Comparison of ENCODE assay signal across 17 mouse cellular contexts in genomic region chr6:49694851-49695250, GRCm38 (mm10).
DNase-seq lines count a peak whose midpoint lies in the region; ATAC-seq and TF ChIP-seq lines count a peak whose summit lies in the region.
"Had no signal": no experiment of that assay in that cellular context is flagged by ENCODE, and none has a peak within 500 bp of the region (broad histone marks: within the 10 kb centered on the region; RNA-seq: fewer than 3 reads in every experiment).

No protein-coding gene starts in this region.

- no peak for TF ChIP-seq CTCF in hindbrain, postnatal 0 days (IDR thresholded peaks at IDR 0.05; ENCODE audit: low read depth)

- H3K36me3 ChIP-seq in hindbrain, postnatal 0 days (ENCODE audit: insufficient read depth, low read length) = no peaks in the 10 kb centered on the region
- no peaks in the 10 kb centered on the region for H3K36me3 ChIP-seq in hindbrain, embryonic 12.5 days
- no peaks in the 10 kb centered on the region for H3K36me3 ChIP-seq in neural tube, embryonic 15.5 days
- H3K36me3 ChIP-seq: embryonic facial prominence, embryonic 10.5 days; heart, embryonic 12.5 days; intestine, embryonic 15.5 days had no signal

- WGBS in hindbrain, postnatal 0 days = 59% methylated on average over 5 of the region's 5 CpGs
- WGBS in hindbrain, embryonic 12.5 days = 63% methylated on average over 5 of the region's 5 CpGs
- WGBS in neural tube, embryonic 15.5 days = 21% methylated on average over 5 of the region's 5 CpGs

- H3K9ac ChIP-seq in hindbrain, postnatal 0 days (replicated peaks; ENCODE audit: low read length) = no peak overlapping the region
- H3K9ac ChIP-seq in hindbrain, embryonic 12.5 days = no peak overlapping the region
- H3K9ac ChIP-seq in neural tube, embryonic 15.5 days (replicated peaks) = no peak overlapping the region
- H3K9ac ChIP-seq: forebrain, embryonic 13.5 days; heart, embryonic 12.5 days; intestine, embryonic 15.5 days had no signal

- no peak overlapping the region for H3K27ac ChIP-seq in hindbrain, postnatal 0 days
- no peak overlapping the region for H3K27ac ChIP-seq in hindbrain, embryonic 12.5 days
- H3K27ac ChIP-seq in neural tube, embryonic 15.5 days (replicated peaks) = no peak overlapping the region
- H3K27ac ChIP-seq: embryonic facial prominence, embryonic 10.5 days; forebrain, embryonic 13.5 days; heart, adult 2 months; intestine, embryonic 15.5 days had no signal

- H3K9me3 ChIP-seq in hindbrain, postnatal 0 days (ENCODE audit: low read length) = no peaks in the 10 kb centered on the region
- H3K9me3 ChIP-seq in hindbrain, embryonic 12.5 days (replicated peaks) = no peaks in the 10 kb centered on the region
- no peaks in the 10 kb centered on the region for H3K9me3 ChIP-seq in neural tube, embryonic 15.5 days (replicated peaks)
- H3K9me3 ChIP-seq: embryonic facial prominence, embryonic 10.5 days; forebrain, embryonic 13.5 days; intestine, embryonic 15.5 days had no signal

- 0 out of 2 replicates have a peak, but pooled peaks have one; percentile 35 for ATAC-seq in hindbrain, postnatal 0 days
- ATAC-seq in hindbrain, embryonic 12.5 days (ENCODE audit: low FRiP score) = no peak
- peak; percentile 81 for ATAC-seq in neural tube, embryonic 15.5 days (ENCODE audit: low FRiP score)
- ATAC-seq: forebrain, embryonic 13.5 days; intestine, embryonic 15.5 days had no signal

- H3K4me3 ChIP-seq in hindbrain, postnatal 0 days (ENCODE audit: low read length) = no peak overlapping the region
- no peak overlapping the region for H3K4me3 ChIP-seq in hindbrain, embryonic 12.5 days
- no peak overlapping the region for H3K4me3 ChIP-seq in neural tube, embryonic 15.5 days (replicated peaks)
- H3K4me3 ChIP-seq: embryonic facial prominence, embryonic 10.5 days; forebrain, embryonic 13.5 days; heart, adult 2 months; heart, embryonic 12.5 days; intestine, embryonic 15.5 days had no signal

- DNase-seq in heart, adult 11 months = peak; percentile 51
- no peak for DNase-seq in heart, adult 9 months (ENCODE audit: low spot score in 2 of 2)
- DNase-seq in hindbrain, postnatal 0 days (ENCODE audit: low spot score) = peak; percentile 31
- DNase-seq in brain, adult 2 months (ENCODE audit: low read depth, low spot score) = peak; percentile 36
- DNase-seq in kidney, postnatal 36 days = no peak
- no peak for DNase-seq in adrenal gland, adult 8-10 months
- DNase-seq: adrenal gland, postnatal 14 days; cerebellum, adult 2 months; cerebellum, postnatal 10 days; gastrocnemius, postnatal 10 days; heart, adult 2 months had no signal

- H3K27me3 ChIP-seq in hindbrain, postnatal 0 days (ENCODE audit: insufficient read depth, low read length) = no peaks in the 10 kb centered on the region
- H3K27me3 ChIP-seq in hindbrain, embryonic 12.5 days = no peaks in the 10 kb centered on the region
- no peaks in the 10 kb centered on the region for H3K27me3 ChIP-seq in neural tube, embryonic 15.5 days (replicated peaks)
- H3K27me3 ChIP-seq: forebrain, embryonic 13.5 days; heart, embryonic 12.5 days; intestine, embryonic 15.5 days had no signal

- H3K4me1 ChIP-seq in hindbrain, postnatal 0 days (ENCODE audit: insufficient read depth, low read length) = no peaks in the 10 kb centered on the region
- 0 out of 2 replicates have a peak, but pooled peaks cover 2% of the 10 kb centered on the region for H3K4me1 ChIP-seq in hindbrain, embryonic 12.5 days
- peaks cover 15% of the 10 kb centered on the region for H3K4me1 ChIP-seq in neural tube, embryonic 15.5 days
- H3K4me1 ChIP-seq: intestine, embryonic 15.5 days had no signal

- no peak overlapping the region for H3K4me2 ChIP-seq in hindbrain, postnatal 0 days (ENCODE audit: low read depth, low read length)
- H3K4me2 ChIP-seq in hindbrain, embryonic 12.5 days (replicated peaks) = no peak overlapping the region
- no peak overlapping the region for H3K4me2 ChIP-seq in neural tube, embryonic 15.5 days
- H3K4me2 ChIP-seq: forebrain, embryonic 13.5 days; heart, embryonic 12.5 days; intestine, embryonic 15.5 days had no signal

Comparison
In these comparisons a context has a peak if more than half of its experiments do, and no peak if none do; other contexts are left out.
1. DNase-seq: peak in heart, adult 11 months (single experiment), hindbrain, postnatal 0 days (single experiment) and brain, adult 2 months (single experiment); none in heart, adult 9 months (0 of 2), kidney, postnatal 36 days (0 of 2) and adrenal gland, adult 8-10 months (single experiment).